Mouse (Mus musculus) lung, postnatal 0 days (tissue): Measurements from ENCODE around the gene Mst1.

Experiments used
- CTCF ChIP-seq: IDR thresholded peaks from 2 replicates; pipeline ENCODE4 v1.5.1; 2016; ENCODE audit warnings: antibody characterized with exemption, mild to moderate bottlenecking
- EP300 ChIP-seq: IDR thresholded peaks from 2 replicates; pipeline ENCODE4 v1.6.1; 2016; ENCODE audit warnings: antibody characterized with exemption, mild to moderate bottlenecking, control low read depth

DNA sequence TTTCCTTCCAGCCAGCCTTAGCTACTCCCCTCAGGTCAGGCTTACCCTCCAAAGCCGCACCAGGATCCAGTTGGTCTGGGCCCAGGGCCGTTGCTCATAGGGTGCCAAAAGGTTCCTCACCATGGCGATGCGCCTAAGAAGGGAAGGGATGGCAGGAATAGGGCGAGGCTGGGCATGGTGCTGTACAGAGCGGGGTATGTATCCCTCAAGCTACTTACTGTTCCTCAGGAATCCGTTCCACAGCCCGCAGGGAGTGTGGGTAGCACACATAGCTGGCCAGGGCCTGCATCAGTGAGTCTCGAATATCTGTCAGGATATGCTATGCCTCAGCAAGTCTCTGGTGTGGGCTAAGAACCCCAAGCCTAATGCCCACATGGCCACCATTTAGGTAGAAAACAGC is 21.9 kb upstream of the Mst1 start:
- no peak for TF ChIP-seq CTCF
- TF ChIP-seq EP300 = no peak
